Mouse (Mus musculus) right cerebral cortex, postnatal 36 days (tissue): ENCODE data around the gene Kif26b.

Experiments
- DNase-seq, 2 experiments: peaks; one replicate each; pipeline ENCODE4 v3.0.0; 2022; ENCODE audit warnings: low spot score in 2 of 2, mixed read lengths in 1 of 2

Gene Kif26b

GRCm38 (mm10) chr1:178661556-178661955 lies 132.6 kb downstream of the Kif26b start:
- no peak for DNase-seq

GRCm38 (mm10) chr1:178663539-178663938 lies 134.6 kb downstream of the Kif26b start:
- no peak for DNase-seq

GRCm38 (mm10) chr1:178664271-178664969 lies 135.5 kb downstream of the Kif26b start:
- DNase-seq = no peak

DNA sequence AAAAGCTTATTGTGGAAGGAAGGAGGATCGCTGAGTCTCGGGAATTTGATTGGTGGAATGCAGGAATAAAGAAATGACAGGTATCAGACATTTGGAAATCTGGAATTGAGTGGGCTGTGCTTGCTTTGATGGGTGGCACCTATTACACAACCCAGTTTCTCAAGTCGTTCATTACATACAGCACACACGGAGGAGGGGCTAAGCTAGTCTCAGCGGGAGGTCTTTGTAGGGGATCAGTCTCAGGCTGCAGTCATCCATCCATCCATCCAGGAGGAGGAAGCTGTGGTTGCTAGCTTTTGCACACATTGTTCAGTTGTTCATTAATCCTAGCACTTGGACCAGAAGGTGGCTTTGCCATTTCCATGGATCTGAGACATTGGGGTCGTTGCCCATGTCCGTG lies 137.6 kb downstream of the Kif26b start:
- no peak for DNase-seq

- DNase-seq = no peak
These were observed 138.9 kb downstream of the Kif26b start for GRCm38 (mm10) chr1:178667808-178668207.

GRCm38 (mm10) chr1:178668907-178669306 lies 140.0 kb downstream of the Kif26b start:
- no peak for DNase-seq

DNA sequence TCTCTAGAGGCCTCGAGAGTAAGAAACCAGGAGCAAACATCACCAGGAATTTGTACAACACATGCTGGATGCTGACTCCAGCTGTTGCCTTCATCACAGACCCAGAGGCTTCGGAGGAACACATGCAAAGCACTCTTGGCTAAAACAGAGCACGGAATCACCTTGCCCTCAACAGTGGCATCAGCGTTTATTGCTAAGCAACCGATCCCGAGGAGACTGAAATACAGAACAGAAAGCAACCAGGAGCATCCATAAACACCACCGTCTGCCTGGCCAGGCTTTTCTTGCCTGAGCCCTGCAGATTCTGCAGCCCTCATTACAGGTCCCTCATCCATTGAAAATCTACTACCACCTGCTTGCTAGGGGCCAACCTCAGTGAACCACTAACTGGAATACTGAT lies 144.1 kb downstream of the Kif26b start:
- DNase-seq = no peak

DNA sequence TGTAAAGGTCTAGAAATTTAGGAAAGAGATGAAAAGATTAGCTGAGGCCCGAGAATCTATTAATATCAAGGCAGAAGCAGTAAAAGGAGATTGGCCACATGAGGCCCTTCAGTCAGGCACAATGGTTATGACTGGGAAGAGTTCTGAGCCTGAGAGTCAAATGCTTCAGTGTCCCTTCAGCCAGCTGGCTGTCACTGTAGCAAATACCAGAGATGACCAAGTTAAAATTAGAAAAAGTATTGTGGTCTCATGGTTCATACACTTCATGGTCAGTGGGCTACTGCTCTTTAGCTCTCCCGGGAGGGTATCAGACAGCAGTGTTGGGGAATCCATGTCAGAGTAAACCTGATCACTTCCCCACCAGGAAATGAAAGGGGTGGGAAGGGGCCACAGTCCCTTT lies 144.6 kb downstream of the Kif26b start:
- no peak for DNase-seq

- no peak for DNase-seq
These were observed 146.8 kb downstream of the Kif26b start for GRCm38 (mm10) chr1:178675542-178676252.

- no peak for DNase-seq
These were observed 148.2 kb downstream of the Kif26b start for GRCm38 (mm10) chr1:178677160-178677559.

GRCm38 (mm10) chr1:178677630-178678221 lies 148.8 kb downstream of the Kif26b start:
- no peak for DNase-seq

DNA sequence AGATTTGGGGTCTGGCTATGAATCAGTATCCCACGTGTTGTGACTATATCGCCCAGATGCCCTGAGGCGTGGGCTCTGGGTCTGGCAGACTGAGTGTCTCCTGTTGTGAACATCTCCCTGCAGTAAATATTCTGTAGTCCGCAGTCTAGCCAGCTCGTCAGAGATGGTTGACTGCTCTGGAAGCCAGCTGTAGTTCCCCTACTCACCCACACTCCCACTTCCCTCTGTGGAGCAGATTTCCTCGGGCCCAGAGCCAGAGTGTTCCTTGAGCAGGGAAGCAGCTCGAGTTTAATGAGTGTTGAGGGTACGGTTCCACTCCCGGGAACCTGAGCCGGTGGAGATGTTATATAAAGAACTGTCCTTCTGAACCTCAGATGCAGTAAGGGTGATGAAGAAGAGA lies 154.7 kb downstream of the Kif26b start:
- peak; percentile 12 to 20 for DNase-seq

DNA sequence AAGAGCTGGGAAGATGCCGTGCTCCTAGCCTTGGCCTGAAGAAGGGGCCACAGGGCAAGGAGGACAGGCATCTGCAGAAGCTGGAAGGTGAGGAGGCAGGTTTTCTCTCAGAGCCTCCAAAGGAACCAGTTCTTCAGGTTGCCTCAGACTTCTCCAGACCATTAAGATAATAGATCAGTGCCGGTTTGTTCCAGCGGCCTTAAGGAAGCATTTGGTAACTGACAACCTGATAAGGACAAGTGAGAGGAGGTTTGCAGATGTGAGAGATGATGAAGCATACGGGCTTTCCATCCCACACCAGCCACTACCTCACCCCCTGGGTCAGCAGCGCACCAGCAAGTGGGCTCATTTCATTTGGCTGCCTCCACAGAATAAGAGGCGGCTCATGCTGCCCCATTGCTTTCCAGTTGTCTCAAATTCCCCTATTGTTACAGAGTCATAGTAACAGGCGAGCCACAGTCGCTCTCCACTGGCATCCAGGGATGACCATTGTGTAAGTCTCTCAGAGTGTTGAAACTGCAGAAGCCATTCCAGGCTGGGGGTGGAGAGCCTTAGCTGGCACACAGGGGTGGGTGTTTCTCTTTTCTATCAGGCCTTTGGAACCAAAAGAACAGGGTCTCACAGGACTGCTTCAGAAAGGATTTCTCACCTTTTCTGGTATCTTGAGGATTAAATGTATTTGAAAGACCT lies 156.2 kb downstream of the Kif26b start:
- no peak for DNase-seq

DNA sequence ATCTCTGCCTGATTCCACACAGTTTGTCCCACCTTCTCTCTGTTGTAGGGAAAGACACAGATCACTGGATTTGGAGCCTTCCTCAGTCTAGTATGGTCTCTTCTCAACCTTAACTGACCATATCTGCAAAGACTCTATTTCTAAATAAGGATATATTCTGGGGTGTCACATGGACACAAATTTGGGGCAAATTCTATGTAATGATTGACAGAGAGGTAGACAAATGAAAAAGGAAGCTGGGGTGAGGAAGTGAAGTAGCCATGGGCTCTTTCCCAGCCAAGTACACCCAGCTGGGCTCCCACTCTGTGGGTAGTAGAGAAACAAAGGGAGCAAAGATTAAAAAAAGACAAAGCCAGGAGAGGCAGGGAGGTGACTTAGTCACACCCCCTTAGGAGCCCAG lies 158.0 kb downstream of the Kif26b start:
- DNase-seq = no peak

DNA sequence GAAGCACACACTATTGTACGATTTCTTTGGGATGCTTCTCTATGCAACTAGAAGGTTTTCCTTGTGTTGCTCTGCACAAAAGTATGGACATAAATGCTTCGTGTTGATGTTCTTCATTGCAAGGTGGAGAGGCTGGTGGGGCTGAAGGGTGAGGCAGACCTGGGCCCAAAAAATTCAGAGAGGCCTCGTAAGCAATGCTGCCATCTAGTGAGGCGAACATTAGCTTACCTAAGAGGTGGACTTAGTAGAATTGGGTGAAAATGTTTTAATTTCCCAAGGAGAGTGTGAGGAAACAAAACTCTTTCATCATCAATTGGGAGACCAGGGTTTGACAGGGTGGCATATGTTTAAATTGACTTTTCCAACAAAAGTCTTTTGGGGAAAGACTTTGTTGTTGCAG lies 160.6 kb downstream of the Kif26b start:
- DNase-seq = no peak

DNA sequence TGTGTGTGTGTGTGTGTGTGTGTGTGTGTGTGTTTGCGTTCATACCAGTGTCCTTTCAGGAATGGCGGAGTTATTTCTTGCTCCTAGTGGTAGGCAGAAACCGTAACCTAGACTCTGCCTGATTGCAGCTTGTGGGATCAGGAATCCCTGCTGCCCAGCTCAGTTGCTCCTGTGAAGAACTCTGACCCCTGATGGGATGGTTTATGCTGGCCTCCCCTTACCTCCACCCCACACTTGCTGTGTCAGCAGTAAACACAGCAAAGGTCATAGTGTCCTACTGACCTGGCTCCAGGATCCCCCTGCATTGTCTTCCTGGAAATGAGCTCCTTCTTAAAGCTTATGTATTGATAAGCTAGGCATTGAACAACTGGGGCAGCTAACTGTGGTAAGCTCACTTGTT lies 162.8 kb downstream of the Kif26b start:
- no peak for DNase-seq

DNA sequence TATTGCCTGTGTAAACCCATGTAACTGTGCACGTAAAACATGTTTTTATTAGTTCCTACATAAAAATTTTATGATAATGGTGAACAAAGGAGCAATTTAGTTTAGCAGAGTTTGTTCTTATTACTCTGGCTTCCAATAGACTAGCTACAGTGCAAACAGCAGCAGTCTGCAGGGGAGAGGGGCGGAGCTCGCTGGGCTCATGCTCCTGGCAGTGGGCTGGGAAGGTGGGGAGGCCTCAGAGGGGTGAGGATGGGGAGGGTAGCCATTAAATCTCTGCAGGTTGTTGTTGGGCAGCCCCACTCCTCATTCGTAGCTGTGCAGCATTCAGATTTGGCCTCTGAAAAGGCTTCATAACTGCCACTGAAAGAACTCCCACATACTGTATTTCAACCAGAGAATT lies 171.2 kb downstream of the Kif26b start:
- no peak for DNase-seq

DNA sequence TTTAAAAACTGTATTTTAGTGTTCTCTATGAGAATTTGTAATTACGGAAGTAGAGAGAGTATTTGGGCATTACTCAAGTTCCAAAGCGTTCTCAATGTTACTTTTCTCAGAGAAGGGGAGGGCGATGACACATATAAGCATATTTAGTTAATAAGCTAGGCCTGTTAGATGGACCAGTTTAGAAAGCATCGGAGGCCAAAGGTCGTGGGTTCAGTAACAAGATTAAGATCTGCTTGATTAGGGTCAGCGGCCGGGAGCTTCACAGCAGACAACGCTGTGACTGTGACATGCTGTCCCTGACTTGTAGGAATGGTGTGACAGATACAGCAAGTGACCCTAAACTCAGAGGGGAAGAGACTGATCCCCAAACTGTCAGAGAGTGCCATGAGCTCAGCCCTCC lies 174.6 kb downstream of the Kif26b start:
- DNase-seq = no peak

DNA sequence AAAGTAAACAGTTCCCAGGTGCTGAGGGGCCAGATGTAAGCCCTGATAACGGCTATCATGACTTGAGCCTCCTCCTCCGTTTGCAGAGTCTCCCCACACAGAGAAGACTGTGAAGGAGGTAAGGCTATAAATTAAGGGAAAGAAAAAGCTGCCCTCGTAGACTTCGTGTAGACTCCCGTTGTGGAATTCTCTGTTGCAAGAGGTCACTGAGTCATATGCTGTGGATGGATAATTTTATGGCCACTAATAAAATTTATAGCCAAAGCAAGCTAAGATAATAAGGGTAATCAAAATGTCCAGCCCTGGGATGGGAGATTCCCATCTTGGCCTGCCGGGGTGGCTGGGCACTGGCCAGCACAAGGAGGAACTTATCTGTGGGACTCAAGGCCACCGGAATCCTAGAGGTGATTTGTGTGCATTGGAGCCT lies 179.0 kb downstream of the Kif26b start:
- DNase-seq = no peak

DNA sequence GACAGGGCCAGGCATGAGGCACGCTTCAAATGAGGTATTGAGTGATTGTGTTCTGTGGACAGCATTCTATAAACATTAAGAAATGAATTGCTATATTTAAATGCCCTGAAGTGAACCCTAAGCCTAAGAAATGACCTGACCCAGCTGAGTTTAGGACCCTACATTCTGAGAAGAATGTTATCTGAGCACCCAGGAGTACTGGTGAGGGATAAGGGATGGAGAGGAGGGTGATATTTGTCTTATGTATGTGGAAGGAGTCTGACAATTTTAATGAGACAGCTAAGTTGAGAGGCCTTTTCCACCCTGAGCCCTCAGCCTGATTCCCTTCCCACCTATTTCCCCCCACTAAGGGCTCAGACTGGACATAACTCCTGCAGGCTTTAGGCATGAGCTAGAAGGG lies 179.4 kb downstream of the Kif26b start:
- no peak for DNase-seq

DNA sequence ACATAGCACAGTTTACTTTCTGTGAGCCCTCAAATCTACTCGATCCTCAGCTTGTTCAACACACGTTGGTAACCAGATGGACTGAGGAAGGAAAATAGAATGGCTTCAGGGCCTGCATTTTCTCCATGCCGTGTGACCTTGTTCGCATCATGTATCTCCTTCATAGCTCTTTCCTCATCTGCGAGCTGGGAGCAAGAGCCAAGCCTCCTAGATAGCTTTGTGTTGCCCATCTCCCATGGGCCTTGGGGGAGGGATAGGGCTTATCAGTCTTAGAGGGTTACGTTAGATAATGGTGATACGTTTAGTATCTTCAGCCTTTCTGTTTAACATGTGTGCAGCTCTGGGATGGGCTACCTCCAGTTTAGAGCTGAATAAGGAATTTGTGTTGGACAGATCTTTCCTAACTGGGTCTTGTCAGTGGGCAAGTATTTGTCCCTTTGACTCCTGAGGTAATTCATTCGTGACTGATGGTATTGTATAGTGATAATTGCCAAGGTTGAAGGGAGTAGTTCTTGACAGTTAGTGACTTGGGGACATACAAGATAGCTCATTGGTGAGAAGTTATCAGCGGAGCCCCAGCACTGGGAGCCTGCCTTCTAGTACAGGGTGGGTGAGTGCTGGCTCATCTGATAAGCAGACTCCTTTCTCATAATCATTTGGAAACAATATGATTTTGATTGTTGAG lies 183.4 kb downstream of the Kif26b start:
- no peak for DNase-seq

DNA sequence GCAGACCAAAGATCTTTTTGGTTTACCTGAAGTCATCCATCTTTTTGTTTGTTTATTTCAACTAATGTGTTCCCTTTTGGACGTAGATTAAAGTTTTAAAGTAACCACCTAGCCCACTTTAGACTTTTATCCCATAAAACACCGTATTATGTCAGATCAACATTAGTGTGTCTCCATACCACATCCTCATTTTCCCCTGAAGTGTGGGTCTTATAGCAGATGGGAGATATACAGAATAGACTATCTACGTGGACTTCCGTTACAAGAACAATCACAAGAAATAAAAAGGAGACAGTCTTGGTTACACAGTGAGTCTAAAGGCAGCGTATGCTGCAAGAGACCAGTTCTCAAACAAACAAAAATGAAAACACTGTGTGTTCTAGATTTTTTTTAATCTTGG lies 185.3 kb downstream of the Kif26b start:
- no peak for DNase-seq
